Mouse (Mus musculus): ENCODE data around the gene Mapre1.

DNA sequence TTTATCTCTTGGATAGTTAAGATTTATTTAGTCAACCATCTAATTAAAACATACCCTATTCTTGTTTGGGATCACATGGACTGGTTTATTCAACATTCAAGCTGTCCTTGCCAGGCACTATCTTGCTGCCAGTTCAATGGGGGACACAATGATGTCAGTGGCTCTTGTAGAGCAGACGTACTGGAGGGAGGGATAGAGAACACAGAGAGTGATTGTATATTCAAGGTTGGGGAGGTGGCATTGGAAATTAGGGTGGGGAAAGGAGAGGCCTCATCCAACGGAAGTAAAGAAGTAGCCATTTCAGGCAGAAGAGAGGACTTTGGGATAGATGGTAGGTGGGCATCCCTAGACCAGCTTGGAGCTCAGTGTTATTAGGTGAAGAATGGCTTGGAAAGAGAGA is 16.2 kb upstream of the Mapre1 start:
- no peak for TF ChIP-seq CTCF (IDR thresholded peaks at IDR 0.05; ENCODE audit: low read depth)
- TF ChIP-seq EP300 (IDR thresholded peaks at IDR 0.05; ENCODE audit: low read depth) = no peak
